Mouse (Mus musculus) lung, postnatal 36 days (tissue): Measurements from ENCODE around the gene Casq1.

Source experiments
- DNase-seq: peaks from one replicate; pipeline ENCODE4 v3.0.0; 2022; ENCODE audit warnings: mixed read lengths

The Casq1 gene

GRCm38 (mm10) chr1:172205741-172206087 is 14.0 kb downstream of the Casq1 start:
- DNase-seq = no peak

GRCm38 (mm10) chr1:172204814-172205740 is 14.6 kb downstream of the Casq1 start:
- no peak for DNase-seq

DNA sequence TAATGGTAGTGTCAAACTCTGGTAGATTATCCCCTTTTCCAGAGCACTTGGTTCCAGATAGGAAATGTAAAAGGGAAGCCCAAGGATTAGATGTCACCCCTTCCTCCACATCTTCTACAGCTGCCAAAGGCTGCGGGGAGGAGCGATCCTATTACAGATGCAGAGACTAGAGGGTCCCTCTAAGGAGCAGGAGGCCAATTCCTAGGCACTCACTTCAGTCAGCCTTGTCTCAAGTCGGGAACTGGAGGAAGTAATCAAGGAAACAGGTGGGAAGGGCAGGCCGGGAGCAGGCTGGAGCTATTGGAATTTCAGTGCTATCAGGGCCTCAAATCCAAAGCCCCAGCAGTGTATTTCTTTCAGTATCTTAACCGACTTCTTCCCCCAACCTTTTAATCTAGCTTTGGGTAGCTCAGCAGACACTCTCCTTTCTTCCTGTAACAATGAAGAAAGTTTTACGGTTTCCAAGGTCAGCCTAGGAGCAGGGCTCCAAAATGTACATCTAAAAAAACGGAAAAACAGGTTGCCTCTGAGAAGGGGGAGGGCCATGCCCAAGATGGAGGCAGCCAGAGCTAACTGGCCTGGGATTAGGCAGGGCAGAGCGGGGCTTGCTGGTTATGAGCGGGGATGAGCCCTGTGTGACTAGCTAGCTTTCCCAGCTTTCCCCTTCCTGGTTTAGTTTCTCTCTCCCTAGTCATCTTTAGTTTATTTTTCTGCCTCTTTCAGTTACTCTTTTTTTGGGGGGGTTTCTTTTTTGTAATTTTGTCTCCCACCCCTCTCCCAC is 15.4 kb downstream of the Casq1 start:
- DNase-seq = no peak

DNA sequence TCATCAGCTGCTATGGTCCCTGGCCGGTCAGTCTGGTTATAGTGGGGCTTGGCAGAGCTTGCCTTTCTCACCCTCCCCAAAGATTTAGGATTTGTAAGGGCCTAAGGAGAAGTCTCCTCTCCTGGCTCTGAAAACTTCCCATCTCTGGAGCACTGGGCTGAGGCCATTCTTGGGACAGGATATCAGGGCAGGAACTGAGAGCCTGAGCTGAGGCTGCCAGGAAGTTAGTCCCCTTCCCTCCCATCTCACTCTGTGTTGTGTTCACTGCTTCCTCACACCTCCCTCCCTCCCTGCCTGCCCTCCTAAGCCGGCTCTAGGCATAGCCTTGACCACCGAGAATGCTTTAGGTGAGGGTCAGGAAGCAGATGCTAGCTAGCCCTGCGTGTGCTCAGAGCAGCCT is 16.1 kb downstream of the Casq1 start:
- peak; percentile 25 for DNase-seq

- DNase-seq = no peak
These were observed 16.7 kb downstream of the Casq1 start for GRCm38 (mm10) chr1:172202894-172203522.

GRCm38 (mm10) chr1:172201967-172202880 is 17.4 kb downstream of the Casq1 start:
- no peak for DNase-seq

- DNase-seq = no peak
These were observed 18.7 kb downstream of the Casq1 start for GRCm38 (mm10) chr1:172200871-172201447.

- peak; percentile 54 for DNase-seq
These were observed 19.5 kb downstream of the Casq1 start for GRCm38 (mm10) chr1:172200161-172200560.

DNA sequence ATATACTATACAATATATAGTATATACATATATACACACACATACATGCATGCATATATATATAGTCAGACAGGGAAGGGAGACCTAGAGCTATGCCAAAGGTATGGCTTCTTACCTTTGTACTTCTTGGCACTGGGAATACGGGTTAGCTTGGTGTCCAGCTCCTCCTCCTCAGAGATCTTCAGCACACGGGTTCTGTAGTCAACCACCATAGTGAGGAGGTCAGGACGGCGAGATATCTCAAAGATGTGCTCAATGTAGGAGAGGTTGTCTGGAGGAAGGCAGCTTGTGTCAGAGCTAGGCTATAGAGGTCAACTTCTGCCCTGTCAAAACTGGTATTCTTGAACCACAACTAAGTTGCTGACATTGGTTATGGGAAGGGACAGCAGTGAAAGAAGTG is 20.7 kb downstream of the Casq1 start:
- no peak for DNase-seq

DNA sequence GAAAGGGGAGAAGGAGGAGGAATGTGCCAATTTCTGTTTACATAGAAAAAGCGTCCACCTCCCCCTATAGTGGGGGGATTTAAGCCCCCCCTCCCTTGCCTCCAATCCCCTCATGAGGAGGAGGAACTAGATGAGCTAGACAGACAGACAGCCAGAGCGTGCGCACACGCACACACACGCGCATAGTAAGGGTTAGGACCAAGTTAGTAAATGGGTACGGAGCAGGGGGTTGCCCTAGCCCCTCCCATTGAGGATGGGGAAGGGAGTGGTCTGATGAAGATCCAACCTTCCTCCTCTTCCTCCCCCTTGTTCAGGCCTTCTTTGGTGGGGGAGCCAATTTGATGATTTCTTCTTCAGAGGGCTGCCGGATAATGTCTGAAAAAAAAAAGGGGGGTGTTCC is 21.4 kb downstream of the Casq1 start:
- DNase-seq = no peak

- no peak for DNase-seq
These were observed 21.8 kb downstream of the Casq1 start for GRCm38 (mm10) chr1:172197851-172198250.

DNA sequence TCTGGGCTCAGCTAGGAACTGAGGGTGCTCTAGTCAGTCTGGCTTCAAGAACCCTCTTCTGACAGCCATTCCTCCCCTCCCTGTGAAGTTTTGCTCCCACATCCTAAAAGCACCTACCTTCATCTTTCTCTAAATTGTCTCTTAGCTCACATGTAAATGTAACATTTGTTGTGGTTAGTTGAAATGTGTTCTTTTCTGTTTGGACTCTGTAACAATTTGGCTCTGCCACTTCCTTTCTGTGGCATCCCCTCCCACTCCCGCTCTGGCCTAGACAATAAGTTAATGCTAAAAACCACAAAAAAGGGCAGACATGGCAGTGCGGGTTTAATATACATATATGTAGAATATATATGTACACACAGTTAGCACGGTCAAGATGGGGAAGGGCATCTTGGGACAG is 22.5 kb downstream of the Casq1 start:
- no peak for DNase-seq

GRCm38 (mm10) chr1:172194435-172194834 is 25.2 kb downstream of the Casq1 start:
- DNase-seq = no peak

DNA sequence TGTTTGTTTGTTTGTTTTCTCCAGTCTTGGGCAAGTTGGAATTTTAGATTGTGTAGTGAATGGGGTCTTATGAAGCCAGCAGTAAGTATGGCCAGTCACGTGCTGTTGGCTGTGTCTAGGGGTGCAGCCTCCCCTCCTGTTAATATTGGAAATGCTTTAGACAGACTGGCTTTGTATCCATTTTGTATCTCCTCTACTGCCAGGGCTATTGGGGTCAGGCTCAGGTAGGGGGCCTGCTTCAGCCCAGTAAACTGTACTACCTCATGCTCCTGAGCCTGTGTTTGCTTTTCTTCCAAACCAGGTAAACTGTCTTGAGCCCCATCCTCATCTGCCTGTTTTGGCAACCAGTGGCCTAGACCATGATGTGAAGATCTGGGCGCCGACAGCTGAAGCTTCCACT is 27.5 kb downstream of the Casq1 start:
- DNase-seq = no peak

GRCm38 (mm10) chr1:172191578-172191977 is 28.1 kb downstream of the Casq1 start:
- DNase-seq = no peak

GRCm38 (mm10) chr1:172188891-172189290 is 30.8 kb downstream of the Casq1 start:
- DNase-seq = peak; percentile 20

GRCm38 (mm10) chr1:172186401-172187289 is 33.0 kb downstream of the Casq1 start:
- no peak for DNase-seq

DNA sequence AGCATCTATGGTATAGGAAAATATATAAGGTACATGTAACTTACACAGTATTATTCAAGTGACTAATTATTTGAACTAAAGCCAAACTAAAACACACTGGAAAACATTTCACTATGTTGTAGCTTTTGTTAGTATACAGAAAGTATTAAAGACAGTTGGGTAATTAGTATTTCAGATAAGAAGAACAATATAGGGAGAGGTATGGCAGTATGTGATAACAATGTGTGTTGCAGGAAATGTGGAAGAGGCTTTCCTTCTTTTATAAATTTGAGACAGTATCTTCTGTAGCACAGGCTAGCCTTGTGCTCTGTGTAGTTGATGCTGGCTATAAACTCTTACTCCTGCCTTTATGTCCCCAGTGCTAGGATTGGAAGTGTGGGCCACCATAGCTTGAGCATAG is 35.8 kb downstream of the Casq1 start:
- no peak for DNase-seq

DNA sequence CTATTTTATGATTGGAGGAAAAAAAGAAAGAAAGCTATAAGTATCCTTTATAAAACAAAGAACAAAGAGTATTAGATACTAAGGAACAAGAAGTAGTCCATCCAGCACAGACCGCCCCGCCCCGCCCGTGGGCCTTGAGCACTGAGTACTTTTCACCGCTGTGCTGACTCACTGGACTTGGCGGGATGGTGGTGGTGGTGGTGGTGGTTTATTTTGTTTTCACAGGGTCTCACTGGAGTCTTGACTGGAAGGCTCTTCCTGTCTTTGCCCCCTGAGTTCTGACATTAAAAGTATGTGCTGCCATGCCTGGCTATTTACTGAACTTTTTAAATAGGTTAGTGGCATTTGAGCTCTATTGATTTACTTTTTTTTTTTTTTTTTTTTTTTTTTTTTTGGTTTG is 36.6 kb downstream of the Casq1 start:
- no peak for DNase-seq

DNA sequence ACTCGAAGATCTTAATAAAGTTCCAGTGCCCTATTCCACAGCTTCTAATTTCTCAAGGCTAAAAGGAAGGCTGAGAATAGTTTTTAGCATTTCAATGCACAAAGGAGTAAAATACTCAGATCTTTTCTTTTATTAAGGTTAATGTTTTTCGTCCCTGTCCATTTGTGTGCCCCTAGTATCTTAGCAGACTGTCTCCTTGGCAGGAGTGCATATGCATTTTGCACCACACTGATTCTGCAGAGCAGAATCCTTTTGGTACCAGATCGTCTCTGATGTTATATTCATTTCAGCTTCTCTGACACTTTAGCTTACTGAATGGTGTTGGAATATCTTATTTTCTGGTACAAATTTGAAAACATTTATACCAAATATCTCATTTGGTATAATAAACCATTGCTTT is 37.9 kb downstream of the Casq1 start:
- DNase-seq = no peak

GRCm38 (mm10) chr1:172180881-172181280 is 38.8 kb downstream of the Casq1 start:
- no peak for DNase-seq
